Mouse (Mus musculus) MEL (cell line): ENCODE data around the gene Prim2. TPM values are rescaled to one million over a fixed set of nuclear protein-coding genes. Genes with fewer than 3 reads are reported as not detected.
A peak's percentile ranks its signal among the peaks of the same experiment; 100 is the strongest.
"Not testable (repeated sequence)": the region's sequence is repeated elsewhere in the genome, so short reads cannot be mapped to it uniquely, and the experiment has no call there.

Source experiments
- DNase-seq: peaks from one replicate; pipeline ENCODE4 v3.0.0; 2011; ENCODE audit warnings: low read depth, low spot score
- H3K27ac ChIP-seq: 2 replicates; pipeline ENCODE4 v1.5.1; 2012; ENCODE audit warnings: low read depth, mild to moderate bottlenecking, control low read depth, low read length, moderate library complexity; ENCODE audit not compliant: control insufficient read depth
- H3K27me3 ChIP-seq, 2 experiments: fragments of 150-350 bp in 1 of 2; sonication (generic) in 1 of 2; 2 replicates each; pipeline ENCODE4 v1.6.1; 2012; ENCODE audit warnings: low read length in 2 of 2, mild to moderate bottlenecking in 2 of 2, improper control_type of control experiment in 1 of 2, moderate library complexity in 1 of 2; ENCODE audit not compliant: insufficient read depth in 2 of 2, control insufficient read depth in 1 of 2
- H3K36me3 ChIP-seq, 2 experiments: 2 replicates each; pipeline ENCODE4 v1.6.1; 2012 to 2014; ENCODE audit warnings: low read length in 2 of 2, improper control_type of control experiment in 1 of 2, inconsistent platforms in 1 of 2, mild to moderate bottlenecking in 1 of 2; ENCODE audit not compliant: insufficient read depth in 2 of 2, control insufficient read depth in 1 of 2
- H3K4me1 ChIP-seq, 2 experiments: fragments of 150-350 bp in 1 of 2; sonication (generic) in 1 of 2; 2 replicates each; pipeline ENCODE4 v1.6.1; 2012; ENCODE audit warnings: low read length in 2 of 2, improper control_type of control experiment in 1 of 2, mild to moderate bottlenecking in 1 of 2; ENCODE audit not compliant: insufficient read depth in 2 of 2, control insufficient read depth in 1 of 2
- H3K4me3 ChIP-seq, 2 experiments: fragments of 150-350 bp in 1 of 2; sonication (generic) in 1 of 2; 2 replicates each; pipeline ENCODE4 v1.5.1; 2012; ENCODE audit warnings: low read depth in 2 of 2, low read length in 2 of 2, mild to moderate bottlenecking in 2 of 2, moderate library complexity in 2 of 2, control low read depth in 1 of 2, improper control_type of control experiment in 1 of 2; ENCODE audit not compliant: control insufficient read depth in 1 of 2, insufficient read depth in 1 of 2
- H3K79me2 ChIP-seq: 2 replicates; pipeline ENCODE4 v1.6.1; 2012; ENCODE audit warnings: mild to moderate bottlenecking, low read length, moderate library complexity; ENCODE audit not compliant: control insufficient read depth, poor library complexity, insufficient read depth
- H3K9ac ChIP-seq: 2 replicates; pipeline ENCODE4 v1.6.1; 2012; ENCODE audit warnings: low read depth, mild to moderate bottlenecking, control low read depth, low read length, moderate library complexity; ENCODE audit not compliant: control insufficient read depth, poor library complexity, severe bottlenecking
- H3K9me3 ChIP-seq: fragments of 150-350 bp; sonication (generic); replicated peaks from 2 replicates; pipeline ENCODE4 v1.6.1; 2012; ENCODE audit warnings: mild to moderate bottlenecking, low read length, improper control_type of control experiment, moderate library complexity; ENCODE audit not compliant: insufficient read depth
- BHLHE40 ChIP-seq: IDR thresholded peaks from 2 replicates; pipeline ENCODE4 v1.6.1; 2012; ENCODE audit warnings: low read depth, mild to moderate bottlenecking, inconsistent platforms, low read length, improper control_type of control experiment, borderline replicate concordance
- CHD1 ChIP-seq: IDR thresholded peaks from 2 replicates; pipeline ENCODE4 v1.6.1; 2012; ENCODE audit warnings: low read depth, mild to moderate bottlenecking, inconsistent platforms, low read length, improper control_type of control experiment
- CHD2 ChIP-seq: IDR thresholded peaks from 2 replicates; pipeline ENCODE4 v1.6.1; 2011; ENCODE audit warnings: low read length, improper control_type of control experiment
- CTCF ChIP-seq, 3 experiments: IDR thresholded peaks in 2 of 3; conservative IDR thresholded peaks in 1 of 3; 2 replicates each; pipeline ENCODE4 v1.5.1; 2011 to 2012; ENCODE audit warnings: low read length in 3 of 3, low read depth in 2 of 3, mild to moderate bottlenecking in 2 of 3, improper control_type of control experiment in 1 of 3, inconsistent platforms in 1 of 3, mixed read lengths in 1 of 3, moderate library complexity in 1 of 3; ENCODE audit not compliant: control insufficient read depth in 1 of 3, insufficient read depth in 1 of 3, poor library complexity in 1 of 3, severe bottlenecking in 1 of 3
- E2F4 ChIP-seq: IDR thresholded peaks from 2 replicates; pipeline ENCODE4 v1.6.1; 2011; ENCODE audit warnings: low read depth, low read length, improper control_type of control experiment, borderline replicate concordance
- EP300 ChIP-seq, 2 experiments: IDR thresholded peaks; 2 replicates each; pipeline ENCODE4 v1.6.1; 2011; ENCODE audit warnings: improper control_type of control experiment in 2 of 2, low read length in 2 of 2, low read depth in 1 of 2, mild to moderate bottlenecking in 1 of 2
- ETS1 ChIP-seq: IDR thresholded peaks from 2 replicates; pipeline ENCODE4 v1.6.1; 2012; ENCODE audit warnings: low read depth, mild to moderate bottlenecking, inconsistent platforms, low read length, improper control_type of control experiment, moderate library complexity
- GATA1 ChIP-seq: IDR thresholded peaks from 2 replicates; pipeline ENCODE4 v1.6.1; 2011; ENCODE audit warnings: low read depth, low read length, improper control_type of control experiment
- MAFK ChIP-seq: IDR thresholded peaks from 2 replicates; pipeline ENCODE4 v1.6.1; 2011; ENCODE audit warnings: low read depth, mild to moderate bottlenecking, low read length, improper control_type of control experiment, borderline replicate concordance
- MAX ChIP-seq: IDR thresholded peaks from 2 replicates; pipeline ENCODE4 v1.6.1; 2011; ENCODE audit warnings: low read length, improper control_type of control experiment
- MAZ ChIP-seq: IDR thresholded peaks from 2 replicates; pipeline ENCODE4 v1.6.1; 2012; ENCODE audit warnings: low read depth, mild to moderate bottlenecking, inconsistent platforms, low read length, improper control_type of control experiment
- MEF2A ChIP-seq: IDR thresholded peaks from 2 replicates; pipeline ENCODE4 v1.6.1; 2014; ENCODE audit warnings: low read depth, mild to moderate bottlenecking, inconsistent platforms, low read length, improper control_type of control experiment; ENCODE audit not compliant: poor library complexity, insufficient replicate concordance, severe bottlenecking; ENCODE audit errors: extremely low read depth
- MYB ChIP-seq: IDR thresholded peaks from 2 replicates; pipeline ENCODE4 v1.6.1; 2011; ENCODE audit warnings: mild to moderate bottlenecking, low read depth, low read length, improper control_type of control experiment
- NRF1 ChIP-seq: IDR thresholded peaks from 2 replicates; pipeline ENCODE4 v1.6.1; 2014; ENCODE audit warnings: low read depth, mild to moderate bottlenecking, inconsistent platforms, low read length, improper control_type of control experiment, moderate library complexity; ENCODE audit not compliant: poor library complexity, insufficient read depth, severe bottlenecking
- POLR2A ChIP-seq, 2 experiments: IDR thresholded peaks; 2 replicates each; pipeline ENCODE4 v1.6.1; 2011 to 2012; ENCODE audit warnings: low read length in 2 of 2, mild to moderate bottlenecking in 2 of 2, control low read depth in 1 of 2, improper control_type of control experiment in 1 of 2, low read depth in 1 of 2, moderate library complexity in 1 of 2; ENCODE audit not compliant: control insufficient read depth in 1 of 2, insufficient read depth in 1 of 2, poor library complexity in 1 of 2
- POLR2AphosphoS2 ChIP-seq: IDR thresholded peaks from 2 replicates; pipeline ENCODE4 v1.6.1; 2011; ENCODE audit warnings: low read length, improper control_type of control experiment
- POLR2AphosphoS5 ChIP-seq: IDR thresholded peaks from 2 replicates; pipeline ENCODE4 v1.6.1; 2012; ENCODE audit warnings: low read depth, borderline replicate concordance, mild to moderate bottlenecking, inconsistent platforms, low read length, moderate library complexity, mixed read lengths
- RAD21 ChIP-seq: IDR thresholded peaks from 2 replicates; pipeline ENCODE4 v1.6.1; 2011; ENCODE audit warnings: mild to moderate bottlenecking, low read depth, low read length, improper control_type of control experiment
- RCOR1 ChIP-seq: IDR thresholded peaks from 2 replicates; pipeline ENCODE4 v1.6.1; 2012; ENCODE audit warnings: low read depth, mild to moderate bottlenecking, inconsistent platforms, low read length, improper control_type of control experiment
- SIN3A ChIP-seq: IDR thresholded peaks from 2 replicates; pipeline ENCODE4 v1.6.1; 2012; ENCODE audit warnings: low read length, improper control_type of control experiment, inconsistent platforms
- SMC3 ChIP-seq: IDR thresholded peaks from 2 replicates; pipeline ENCODE4 v1.6.1; 2011; ENCODE audit warnings: low read depth, low read length, improper control_type of control experiment
- TAL1 ChIP-seq: IDR thresholded peaks from 2 replicates; pipeline ENCODE4 v1.6.1; 2012; ENCODE audit warnings: mild to moderate bottlenecking, inconsistent platforms, low read length, moderate library complexity, mixed read lengths
- TCF12 ChIP-seq: IDR thresholded peaks from 2 replicates; pipeline ENCODE4 v1.6.1; 2014; ENCODE audit warnings: low read depth, mild to moderate bottlenecking, inconsistent platforms, low read length, improper control_type of control experiment, moderate library complexity
- USF1 ChIP-seq: IDR thresholded peaks from 2 replicates; pipeline ENCODE4 v1.6.1; 2014; ENCODE audit warnings: low read depth, mild to moderate bottlenecking, inconsistent platforms, low read length, improper control_type of control experiment, moderate library complexity
- USF2 ChIP-seq, 2 experiments: IDR thresholded peaks; 2 replicates each; pipeline ENCODE4 v1.6.1; 2011 to 2012; ENCODE audit warnings: improper control_type of control experiment in 2 of 2, low read length in 2 of 2, borderline replicate concordance in 1 of 2, inconsistent platforms in 1 of 2, low read depth in 1 of 2, mild to moderate bottlenecking in 1 of 2; ENCODE audit not compliant: insufficient read depth in 1 of 2
- ZC3H11A ChIP-seq: IDR thresholded peaks from 2 replicates; pipeline ENCODE4 v1.6.1; 2012; ENCODE audit warnings: low read depth, mild to moderate bottlenecking, inconsistent platforms, low read length, improper control_type of control experiment
- ZKSCAN1 ChIP-seq: IDR thresholded peaks from 2 replicates; pipeline ENCODE4 v1.6.1; 2012; ENCODE audit warnings: low read depth, mild to moderate bottlenecking, inconsistent platforms, low read length, improper control_type of control experiment, moderate library complexity
- ZMIZ1 ChIP-seq: IDR thresholded peaks from 2 replicates; pipeline ENCODE4 v1.6.1; 2012; ENCODE audit warnings: low read depth, mild to moderate bottlenecking, inconsistent platforms, low read length, improper control_type of control experiment, moderate library complexity
- ZNF384 ChIP-seq: IDR thresholded peaks from 2 replicates; pipeline ENCODE4 v1.6.1; 2012; ENCODE audit warnings: low read depth, mild to moderate bottlenecking, inconsistent platforms, low read length, improper control_type of control experiment
- polyA plus RNA-seq, 2 experiments: library from polyadenylated mRNA; stranded (reverse) in 1 of 2; unstranded in 1 of 2; fragments of >175 nt in 1 of 2; fragments of >200 nt in 1 of 2; gene quantifications; 2 replicates each; pipeline versions ENCODE4 v1.2.1 to v1.2.4; 2012; ENCODE audit warnings: low replicate concordance in 2 of 2, low read depth in 1 of 2; ENCODE audit not compliant: insufficient read length in 2 of 2, insufficient read depth in 1 of 2, missing spikeins in 1 of 2
- total RNA-seq: library from RNA; depleted of rRNA; stranded (reverse); fragments of 300-350 nt; gene quantifications from 2 replicates; pipeline ENCODE4 v1.2.3, GENCODE M21; 2012

Gene Prim2
- total and polyA plus RNA-seq, 3 experiments = 36.1 to 48.9 TPM; not detected in 1

DNA sequence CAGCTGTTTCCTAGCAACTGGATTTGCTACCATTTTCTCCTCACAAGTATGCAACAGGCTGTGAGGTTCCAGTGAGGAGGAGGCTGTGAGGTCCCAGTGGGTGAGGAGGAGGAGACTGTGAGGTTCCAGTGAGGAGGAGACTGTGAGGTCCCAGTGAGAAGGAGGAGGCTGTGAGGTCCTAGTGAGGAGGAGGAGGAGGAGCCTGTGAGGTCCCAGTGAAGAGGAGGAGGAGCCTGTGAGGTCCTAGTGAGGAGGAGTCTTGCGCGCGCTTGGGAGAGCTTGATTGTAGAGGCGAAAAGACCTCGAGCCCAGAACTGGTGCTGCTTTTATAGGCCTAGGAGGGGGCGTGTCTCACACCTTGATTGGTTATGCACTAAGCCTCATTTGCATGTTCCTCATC is 53.0 kb downstream of the Prim2 start:
- peaks cover 5 to 18% of the 10 kb centered on the region in 2 experiments for H3K36me3 ChIP-seq
- not testable (repeated sequence) for H3K4me3 ChIP-seq, H3K4me1 ChIP-seq, DNase-seq, H3K27ac ChIP-seq, H3K27me3 ChIP-seq, H3K79me2 ChIP-seq, H3K9me3 ChIP-seq, H3K9ac ChIP-seq

DNA sequence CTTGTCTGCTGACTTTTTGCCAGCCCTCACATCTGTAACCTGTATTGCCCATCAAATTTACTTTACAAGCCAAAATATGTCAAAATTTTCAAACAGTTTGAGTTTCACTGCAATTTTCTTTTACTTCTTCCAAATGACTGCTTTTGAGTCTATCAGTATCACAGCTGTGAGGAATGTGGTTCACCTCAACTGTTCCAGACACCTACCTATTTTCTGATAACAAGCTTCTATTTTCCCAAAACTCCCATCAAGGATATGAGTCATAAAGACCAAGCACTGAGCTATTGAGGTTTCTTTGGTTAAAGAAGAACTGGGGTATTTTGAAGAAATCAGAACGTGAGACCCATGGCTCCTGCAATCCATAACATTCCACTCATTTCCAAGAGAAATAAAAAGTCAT is 57.5 kb downstream of the Prim2 start:
- H3K79me2 ChIP-seq = no peaks in the 10 kb centered on the region; the same call in 1 of the 2 replicates
- H3K4me3 ChIP-seq = no peak overlapping the region
- H3K27me3 ChIP-seq = no peaks in the 10 kb centered on the region
- peaks cover 0 to 12% of the 10 kb centered on the region in 2 experiments for H3K36me3 ChIP-seq
- H3K9me3 ChIP-seq = no peaks in the 10 kb centered on the region
- DNase-seq = peak; percentile 34
- H3K27ac ChIP-seq = no peak overlapping the region
- no peak overlapping the region for H3K9ac ChIP-seq
- no peaks in the 10 kb centered on the region; a peak in 1 of 4 replicates for H3K4me1 ChIP-seq
- no peak for TF ChIP-seq POLR2AphosphoS2
- TF ChIP-seq CHD1 = no peak
- no peak for TF ChIP-seq USF1
- TF ChIP-seq POLR2AphosphoS5 = no peak
- TF ChIP-seq NRF1 = no peak
- TF ChIP-seq CTCF (IDR thresholded peaks at IDR 0.05 in 2 of 3, conservative IDR thresholded peaks at IDR 0.05 in 1 of 3; ENCODE audit: control insufficient read depth in 1 of 3, insufficient read depth in 1 of 3, low read depth in 2 of 3, low read length in 3 of 3, poor library complexity in 1 of 3, severe bottlenecking in 1 of 3) = no peak
- TF ChIP-seq MEF2A = no peak
- no peak for TF ChIP-seq MAFK
- TF ChIP-seq TCF12 = no peak
- TF ChIP-seq ZC3H11A = no peak
- no peak for TF ChIP-seq MAX
- TF ChIP-seq ETS1 = peak; percentile 54; the same call in 1 of the 2 replicates
- no peak for TF ChIP-seq SMC3
- TF ChIP-seq EP300 (IDR thresholded peaks at IDR 0.05; ENCODE audit: low read depth in 1 of 2, low read length in 2 of 2) = peak; percentile 38 to 56; a peak in 3 of 4 replicates
- TF ChIP-seq ZNF384 = no peak
- TF ChIP-seq POLR2A (IDR thresholded peaks at IDR 0.05; ENCODE audit: control insufficient read depth in 1 of 2, insufficient read depth in 1 of 2, low read depth in 1 of 2, low read length in 2 of 2, poor library complexity in 1 of 2) = no peak
- no peak for TF ChIP-seq SIN3A
- TF ChIP-seq MAZ = no peak
- TF ChIP-seq ZMIZ1 = no peak
- no peak for TF ChIP-seq ZKSCAN1
- no peak for TF ChIP-seq USF2 (IDR thresholded peaks at IDR 0.05; ENCODE audit: borderline replicate concordance in 1 of 2, insufficient read depth in 1 of 2, low read depth in 1 of 2, low read length in 2 of 2)
- TF ChIP-seq RCOR1 = peak; percentile 46; the same call in 1 of the 2 replicates
- 0 out of 2 replicates have a peak, but pooled peaks have one; percentile 5 for TF ChIP-seq TAL1
- TF ChIP-seq RAD21 = no peak
- TF ChIP-seq CHD2 = no peak
- no peak for TF ChIP-seq BHLHE40
- TF ChIP-seq GATA1 = no peak; the same call in 1 of the 2 replicates
- TF ChIP-seq E2F4 = no peak
- no peak for TF ChIP-seq MYB
